Mouse (Mus musculus): ENCODE data around the gene St8sia1.

St8sia1 gene

DNA sequence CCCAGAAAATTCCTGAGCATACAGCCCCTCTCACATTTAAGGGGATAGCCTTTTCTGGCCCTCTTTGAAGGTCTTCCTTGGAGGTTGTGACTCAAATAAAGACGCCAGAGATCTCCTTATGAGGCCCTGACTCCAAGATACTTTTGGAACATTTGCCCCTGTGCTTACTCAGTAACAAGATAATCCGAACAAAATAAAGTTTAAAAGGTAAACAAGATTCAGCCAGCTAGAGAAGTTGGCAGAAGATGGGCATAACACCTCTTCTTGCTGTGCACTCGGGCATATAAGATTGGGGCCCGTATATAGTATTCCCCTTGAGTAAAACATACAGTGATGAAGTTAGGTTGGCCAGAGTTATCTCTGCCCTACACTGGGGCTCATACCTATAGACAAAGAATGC is 104.3 kb downstream of the St8sia1 start:
- no peak for DNase-seq

DNA sequence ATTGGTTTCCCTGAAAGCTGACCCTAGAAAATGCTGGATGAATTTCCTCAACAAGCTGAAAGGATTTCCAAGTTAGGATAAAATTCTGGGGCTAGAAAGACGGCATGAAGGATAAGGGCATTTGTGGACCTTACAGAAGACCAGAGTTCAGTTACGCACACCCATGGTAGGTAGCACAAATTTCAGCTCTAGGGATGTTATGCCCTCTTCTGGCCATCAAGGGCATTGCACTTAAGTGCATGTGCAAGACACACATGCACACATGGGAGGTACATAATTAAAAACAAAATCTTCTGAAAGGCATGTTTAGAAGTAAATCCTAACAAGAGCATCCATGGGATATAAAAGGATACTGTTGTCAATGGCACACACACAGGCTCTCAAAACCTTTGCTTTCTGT is 105.3 kb downstream of the St8sia1 start:
- DNase-seq, result no peak

DNA sequence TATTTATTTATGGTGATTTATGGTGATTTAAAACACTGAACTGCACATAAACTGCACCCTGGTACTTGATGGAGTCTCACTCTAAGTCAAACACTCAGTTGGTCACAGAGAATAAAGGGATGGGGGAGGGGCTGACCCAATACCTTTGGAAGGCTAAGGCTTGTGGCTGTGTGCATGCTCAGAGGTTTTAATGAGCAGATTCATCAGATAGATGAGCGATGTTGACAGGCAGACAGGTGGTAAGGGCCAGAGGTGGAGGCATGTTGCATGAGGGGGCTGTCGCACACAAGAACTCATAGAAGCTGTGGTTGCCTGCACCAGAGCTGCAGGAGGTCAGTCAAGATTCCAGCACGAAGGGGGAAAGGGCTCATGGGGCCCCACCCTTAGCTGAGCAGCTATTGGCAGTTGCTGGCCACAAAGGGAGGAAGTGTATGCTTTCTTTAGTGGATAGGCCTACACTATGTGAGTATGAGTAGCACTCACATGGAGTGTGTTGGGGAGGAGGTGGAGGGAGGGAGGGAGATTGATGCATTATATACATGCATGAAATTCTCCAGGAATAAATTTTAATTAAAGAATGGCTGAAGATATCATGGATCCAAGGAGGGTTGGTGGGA is 107.9 kb downstream of the St8sia1 start:
- no peak for DNase-seq

DNA sequence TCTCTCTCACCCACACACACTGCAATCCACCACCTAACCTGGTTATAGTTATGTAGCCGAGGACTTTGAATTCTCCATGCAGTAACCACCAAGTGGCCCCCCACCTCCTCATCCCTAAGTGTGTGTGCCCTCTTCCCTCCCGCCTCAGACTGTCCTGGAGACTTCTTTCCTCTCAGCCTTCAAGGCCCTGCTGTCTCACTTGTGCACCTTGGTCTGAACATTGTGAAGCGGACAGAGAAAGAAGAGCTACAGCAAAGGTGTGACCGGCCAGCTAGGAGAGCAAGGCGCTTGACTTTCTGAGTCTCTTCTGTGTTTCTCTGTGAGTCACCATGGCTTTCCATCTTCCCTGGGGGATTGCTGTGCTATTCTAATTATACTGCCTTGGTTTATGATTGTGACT is 108.5 kb downstream of the St8sia1 start:
- no peak for DNase-seq

DNA sequence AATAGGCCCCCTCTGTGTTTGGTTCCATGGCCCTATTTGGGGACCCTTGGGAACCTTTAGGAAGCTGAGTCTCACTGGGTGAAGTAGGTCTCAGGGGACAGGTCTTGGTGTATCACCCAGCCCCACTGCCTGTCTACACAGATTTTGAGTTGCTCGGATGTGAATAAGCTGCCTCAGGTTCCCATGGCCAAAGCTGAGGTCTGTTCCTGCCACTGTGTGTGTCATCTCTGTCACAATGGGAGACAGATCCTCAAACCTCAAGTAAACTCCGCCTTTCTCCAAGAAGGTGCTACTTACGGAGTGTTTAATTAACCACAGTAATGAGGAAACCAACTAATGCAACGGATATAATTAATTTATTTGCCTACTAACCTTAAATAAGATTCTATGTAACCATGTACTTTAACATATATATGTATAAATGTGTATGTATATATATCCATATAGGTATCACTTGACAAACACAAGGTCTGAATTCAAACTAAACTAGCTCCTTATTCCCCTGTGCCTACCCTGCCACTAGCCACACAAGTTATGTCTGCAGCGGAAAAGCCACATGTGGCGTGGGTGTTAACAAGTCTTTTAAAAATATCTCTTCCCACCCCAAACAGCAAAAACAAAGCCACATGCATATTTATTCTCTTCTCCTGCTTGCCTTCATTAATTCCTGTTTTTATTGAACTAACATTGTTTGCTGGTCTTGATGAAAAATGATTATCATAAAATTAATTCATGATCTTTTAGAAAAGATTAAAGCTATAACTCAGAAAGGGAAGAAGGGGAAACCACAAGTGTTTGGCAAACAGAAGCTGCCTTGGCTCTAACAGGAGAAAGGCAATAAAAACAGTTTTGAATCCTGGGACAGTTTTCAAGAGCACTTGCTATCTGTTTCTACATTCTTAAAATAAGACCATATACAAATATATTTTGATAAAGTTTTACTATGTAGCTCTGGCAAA is 111.6 kb downstream of the St8sia1 start:
- DNase-seq, result no peak

DNA sequence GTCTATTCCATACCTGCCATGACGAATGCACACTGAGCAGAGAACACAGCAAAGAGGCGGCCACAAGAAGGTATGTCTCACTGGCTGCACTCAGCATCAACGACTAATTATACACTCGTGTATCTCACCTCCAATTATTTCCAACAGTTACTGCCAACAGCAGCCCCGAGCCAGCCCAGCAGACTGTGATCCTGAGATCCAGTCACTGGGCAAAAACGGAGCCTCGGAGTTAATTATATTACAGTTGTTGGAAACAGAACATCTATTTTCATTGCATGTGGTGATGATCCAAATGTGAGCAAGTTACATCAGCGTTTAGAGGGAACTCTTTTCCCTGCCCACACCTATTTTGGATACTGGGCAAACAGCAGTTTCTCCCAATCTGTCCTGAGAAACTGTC is 113.8 kb downstream of the St8sia1 start:
- no peak for DNase-seq

DNA sequence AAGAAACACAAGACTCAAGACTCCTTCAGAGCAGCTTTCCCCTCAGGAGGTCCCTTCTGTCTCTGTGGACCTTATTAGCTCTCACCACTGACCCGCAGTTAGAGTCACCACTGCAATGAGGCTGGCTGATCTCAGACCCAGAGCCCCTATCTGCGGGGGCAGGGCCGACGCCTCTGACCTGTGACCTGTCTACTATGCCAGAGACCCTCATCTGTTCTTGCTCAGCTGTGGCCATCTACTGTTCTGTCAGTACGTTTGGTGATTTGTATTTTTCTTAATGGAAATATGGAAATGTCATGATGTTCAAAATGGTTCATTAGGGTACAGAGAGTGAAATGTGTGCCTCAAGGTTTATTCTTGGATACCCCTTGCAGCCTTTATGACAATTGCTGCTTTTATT is 114.9 kb downstream of the St8sia1 start:
- DNase-seq, result no peak

DNA sequence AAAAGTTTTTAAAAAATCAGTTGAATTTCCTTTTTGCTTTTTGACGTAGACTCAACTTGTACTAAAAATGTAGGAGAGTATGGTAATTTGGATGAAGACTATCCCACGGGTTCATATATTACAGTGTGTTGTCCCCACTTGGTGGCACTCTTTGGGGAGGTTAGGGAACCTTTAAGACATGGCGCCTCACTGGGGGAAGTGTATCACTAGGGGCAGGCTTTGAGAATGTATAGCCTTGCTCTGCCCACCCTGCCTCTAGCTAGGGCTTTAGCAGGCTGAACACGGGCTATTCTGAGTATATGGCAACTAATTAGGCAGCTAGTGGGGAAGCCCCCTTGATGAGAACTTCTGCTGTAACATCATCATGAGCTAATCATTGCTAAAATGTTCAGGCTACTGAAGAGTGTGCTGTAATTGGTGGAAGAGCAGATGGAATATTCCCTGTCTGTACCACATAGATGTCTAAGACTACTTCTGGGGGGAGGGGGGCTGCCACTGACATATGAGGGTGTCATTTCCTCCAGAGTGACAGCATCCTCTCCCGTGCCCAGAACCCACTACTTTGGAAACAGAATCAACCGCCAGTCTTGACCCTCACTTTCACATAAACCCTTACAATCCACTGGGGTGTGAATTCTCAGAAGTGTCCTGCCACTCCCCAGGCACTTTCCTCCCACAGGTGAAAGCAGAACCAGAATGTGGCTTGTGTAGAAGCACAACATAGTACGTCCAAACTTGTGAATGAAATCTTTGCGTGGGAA is 116.2 kb downstream of the St8sia1 start:
- no peak for DNase-seq

DNA sequence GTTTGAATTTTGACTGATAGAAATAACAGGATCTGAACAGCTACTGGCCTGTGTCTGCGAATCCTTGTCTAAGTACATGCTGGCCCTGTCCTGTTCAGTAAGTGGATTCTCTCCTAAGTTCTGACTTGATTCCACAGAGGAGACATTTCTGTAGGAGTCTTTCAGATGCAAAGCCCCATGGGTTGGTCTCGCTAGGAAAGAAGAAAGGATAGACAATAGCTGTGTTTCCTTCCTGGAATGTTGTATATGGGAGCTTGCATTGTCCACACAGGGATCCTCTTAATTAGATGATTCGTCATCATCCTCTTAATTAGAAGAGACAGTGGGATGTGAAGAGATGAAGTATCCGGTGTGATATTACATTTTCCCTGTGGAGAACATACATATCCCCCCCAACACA is 117.4 kb downstream of the St8sia1 start:
- DNase-seq, result no peak

DNA sequence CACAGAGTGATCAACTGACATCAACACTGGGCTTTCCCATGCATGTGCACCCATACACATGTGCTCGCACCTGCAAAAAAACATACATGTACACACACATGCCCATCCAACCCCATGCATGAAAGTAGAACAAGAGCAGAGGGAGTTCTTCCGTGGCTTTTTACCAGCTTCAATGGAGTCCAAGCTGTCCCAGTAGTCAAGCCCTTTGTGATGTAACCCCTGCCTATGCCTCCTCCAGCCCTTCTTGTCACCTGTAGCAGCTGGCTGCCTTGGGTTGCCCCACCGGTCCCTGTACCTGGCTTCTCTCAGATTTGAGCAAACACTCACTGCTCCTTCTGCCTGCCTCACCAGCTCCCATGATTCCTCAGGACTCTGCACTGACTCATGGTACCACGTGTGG is 119.2 kb downstream of the St8sia1 start:
- DNase-seq, result no peak

DNA sequence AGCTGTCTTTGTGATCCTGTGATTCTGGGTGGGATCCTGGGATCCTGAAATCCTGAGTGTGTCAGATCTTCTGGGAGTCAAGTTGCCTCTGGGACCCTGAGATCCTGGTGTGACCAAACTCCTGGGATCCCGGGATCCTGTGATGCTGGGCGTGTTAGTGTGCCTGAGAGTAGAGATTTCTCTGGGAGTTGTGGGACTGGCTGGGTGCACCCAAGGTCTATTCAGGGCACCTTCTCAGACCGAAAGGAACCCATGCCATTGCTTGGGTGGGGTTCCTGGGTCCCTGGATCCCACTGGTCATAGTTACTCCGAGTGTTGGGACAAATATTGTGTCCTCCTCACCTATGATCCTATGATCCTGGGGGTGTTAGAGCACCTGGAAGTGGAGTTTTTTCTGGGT is 120.2 kb downstream of the St8sia1 start:
- DNase-seq, result no peak

DNA sequence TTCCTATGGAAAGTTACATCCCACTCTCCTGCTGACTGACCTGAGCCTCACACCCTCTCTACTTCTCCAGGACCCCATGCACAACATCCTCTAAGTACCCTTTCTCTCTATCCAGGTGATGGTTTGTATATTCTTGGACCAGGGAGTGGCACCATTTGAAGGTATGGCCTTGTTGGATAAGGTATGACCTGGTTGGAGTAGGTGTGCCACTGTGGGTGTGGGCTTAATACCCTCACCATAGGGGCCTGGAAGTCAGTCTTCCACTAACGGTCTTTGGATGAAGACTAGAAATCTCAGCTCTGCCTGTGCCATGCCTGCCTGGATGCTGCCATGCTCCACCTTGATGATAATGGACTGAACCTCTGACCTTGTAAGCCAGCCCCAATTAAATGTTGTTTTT is 125.8 kb downstream of the St8sia1 start:
- DNase-seq, result no peak

DNA sequence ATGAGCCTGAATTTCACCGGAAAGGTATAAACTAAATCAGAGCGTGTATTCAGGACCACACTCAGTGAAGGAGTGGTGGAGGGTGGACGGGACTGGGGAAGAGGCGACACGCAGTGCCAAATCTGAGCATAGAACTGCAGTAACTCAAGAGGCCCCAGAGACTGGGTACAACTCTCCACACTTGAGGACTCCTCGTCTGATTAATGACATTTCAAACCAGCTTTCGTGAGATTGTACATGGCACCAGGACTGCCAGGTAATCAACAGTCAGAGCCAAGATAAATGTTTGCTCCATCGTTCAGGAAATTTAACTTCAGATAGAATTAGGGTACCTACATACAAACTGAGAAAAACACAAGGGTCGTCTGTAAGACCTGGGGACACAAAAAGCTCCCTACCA is 126.9 kb downstream of the St8sia1 start:
- DNase-seq, result no peak

DNA sequence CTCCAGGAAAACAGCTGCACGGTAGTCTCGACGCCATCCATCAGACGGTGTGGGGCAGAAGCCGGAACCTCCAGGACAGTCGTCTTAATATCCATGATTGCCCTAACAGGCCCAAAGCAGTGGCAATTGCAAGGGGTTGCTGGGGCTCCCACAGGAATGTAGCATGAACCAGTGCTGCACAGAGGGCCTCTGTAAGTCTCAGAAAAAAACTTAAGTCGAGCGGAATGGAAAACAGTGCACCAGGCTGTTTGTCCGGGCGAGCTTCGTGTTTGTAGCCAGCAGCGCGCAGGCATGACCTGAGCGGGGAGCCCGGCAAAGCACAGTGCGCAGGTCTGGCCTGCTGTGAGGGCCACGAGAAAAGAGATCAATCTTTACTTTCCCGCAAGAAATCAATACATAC is 128.5 kb downstream of the St8sia1 start:
- DNase-seq, result no peak

DNA sequence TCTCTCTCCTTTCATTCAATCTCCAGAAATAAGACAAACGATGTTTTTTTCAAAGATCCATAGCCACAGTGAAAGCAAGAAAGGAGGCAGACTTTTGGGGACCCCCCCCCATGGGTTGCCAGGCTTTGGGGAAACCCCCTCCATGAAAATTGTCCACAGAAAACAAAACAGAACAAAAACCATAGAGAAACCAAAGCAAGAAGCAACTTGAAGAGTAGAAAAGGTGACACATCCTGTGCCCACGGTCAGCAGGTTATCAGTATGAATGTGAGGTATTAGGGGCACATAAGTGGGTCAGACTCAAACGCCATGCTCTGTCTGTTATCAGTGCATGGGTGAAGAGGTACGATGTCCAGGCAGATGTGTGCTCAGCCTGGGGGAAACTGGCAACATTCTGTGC is 129.3 kb downstream of the St8sia1 start:
- DNase-seq, result no peak

DNA sequence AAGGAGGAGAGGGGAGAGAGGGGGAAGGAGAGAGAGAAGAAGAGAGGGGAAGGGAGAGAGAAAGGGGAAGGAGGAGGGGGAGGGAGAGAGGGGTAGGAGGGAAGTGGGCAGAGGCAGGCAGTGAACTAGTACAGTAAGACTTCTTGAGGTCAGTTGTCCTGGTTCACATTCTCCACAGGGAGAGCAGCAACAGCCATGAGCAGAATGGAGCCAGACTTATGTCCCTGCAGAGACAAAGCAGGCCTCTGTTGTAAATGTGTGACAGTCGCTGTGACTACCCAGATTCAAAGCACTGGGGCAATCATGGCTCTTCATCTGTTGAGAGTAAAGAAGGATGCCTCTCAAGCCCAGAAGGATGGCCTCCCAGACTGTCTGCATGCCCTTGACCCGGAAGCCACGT is 132.5 kb downstream of the St8sia1 start:
- DNase-seq, result no peak

DNA sequence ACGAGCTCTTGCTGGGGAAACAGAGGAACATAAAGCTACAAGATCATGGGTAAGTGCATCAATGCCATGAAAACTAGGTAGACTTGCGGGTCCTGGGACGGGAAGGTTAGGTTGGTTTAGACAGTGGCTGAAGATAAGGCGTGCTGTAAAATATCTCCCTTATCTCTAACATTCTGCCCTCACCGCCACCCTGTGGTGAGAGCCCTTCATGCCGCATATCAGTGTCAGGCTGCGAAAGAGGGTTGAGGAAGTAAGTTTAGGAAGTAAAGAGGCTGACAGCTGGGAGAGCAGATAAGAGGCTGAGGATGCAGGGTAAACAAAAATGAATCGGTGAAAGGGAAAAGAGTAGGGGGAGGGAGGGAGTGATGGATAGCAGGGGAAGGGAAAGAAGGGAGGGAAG is 133.0 kb downstream of the St8sia1 start:
- DNase-seq, result no peak

DNA sequence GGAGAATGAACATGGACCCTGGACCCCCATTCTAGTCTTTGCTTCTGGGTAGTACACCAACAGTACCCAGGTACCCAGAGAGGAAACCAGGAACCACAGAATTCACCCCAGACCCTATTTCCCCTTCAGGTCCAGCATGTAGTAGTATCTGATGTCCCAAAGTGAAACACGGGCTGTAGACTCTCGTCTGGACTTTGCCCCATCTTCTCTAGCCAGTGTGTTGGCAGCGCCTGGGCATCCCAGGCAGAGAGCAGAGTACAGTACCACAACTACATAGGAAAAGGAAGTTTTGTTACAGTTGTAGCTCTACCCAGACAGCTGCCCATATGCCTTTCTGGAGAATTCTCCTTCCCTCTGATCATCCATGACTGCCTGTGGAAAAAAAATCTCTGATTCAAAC is 134.0 kb downstream of the St8sia1 start:
- no peak for DNase-seq

DNA sequence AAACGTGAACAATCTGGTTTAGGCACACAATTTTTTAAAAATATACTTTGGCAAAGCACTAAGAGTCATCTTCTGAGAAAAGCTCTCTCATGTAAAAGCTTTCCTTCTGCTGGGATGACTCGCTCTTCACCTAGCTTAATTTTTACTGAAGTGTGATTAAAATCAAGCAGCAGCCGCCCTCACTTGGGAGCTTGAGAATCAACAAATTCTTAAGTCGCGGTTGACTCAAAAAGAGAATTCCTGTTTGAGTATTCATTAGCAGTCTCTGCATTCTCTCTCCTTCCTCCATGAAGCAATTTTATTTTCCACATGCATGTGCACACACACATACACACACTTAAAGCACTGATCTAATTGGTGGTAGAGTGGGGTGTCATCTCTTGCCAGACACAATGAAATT is 138.8 kb downstream of the St8sia1 start:
- DNase-seq, result no peak

DNA sequence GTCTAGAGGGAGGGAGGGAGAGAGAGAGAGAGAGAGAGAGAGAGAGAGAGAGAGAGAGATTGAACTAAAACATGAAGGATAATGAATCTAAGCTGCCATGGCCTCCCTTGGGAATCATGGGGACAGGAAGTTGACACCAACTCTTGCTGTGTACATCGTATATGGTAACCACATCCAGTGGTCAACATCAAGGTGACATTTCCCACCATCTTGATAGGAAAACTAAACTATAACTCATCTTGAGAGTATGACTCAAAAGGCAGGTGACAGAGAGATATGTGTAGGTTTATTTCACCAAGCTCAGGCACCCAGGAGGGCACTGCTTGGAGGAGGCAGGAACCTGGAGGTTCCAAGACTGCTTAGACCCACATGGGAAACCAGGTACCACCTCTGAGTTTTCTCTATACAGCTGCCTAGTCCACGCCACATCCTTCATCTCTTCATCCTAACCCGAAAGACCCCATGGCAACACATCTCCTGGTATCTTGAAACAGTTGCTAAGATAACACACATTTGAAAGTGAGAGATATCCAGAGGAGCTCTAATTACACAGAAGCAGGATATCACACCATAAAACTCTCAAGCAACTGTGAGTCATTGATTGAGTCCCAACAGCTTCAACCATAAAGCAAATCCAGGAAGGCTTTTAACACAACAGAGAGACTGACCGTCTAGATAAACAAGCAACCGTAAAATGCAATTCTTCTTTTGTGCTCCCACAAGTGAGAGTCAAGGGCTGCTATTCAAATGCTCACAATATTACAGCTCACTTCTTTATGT is 141.1 kb downstream of the St8sia1 start:
- DNase-seq, result no peak

DNA sequence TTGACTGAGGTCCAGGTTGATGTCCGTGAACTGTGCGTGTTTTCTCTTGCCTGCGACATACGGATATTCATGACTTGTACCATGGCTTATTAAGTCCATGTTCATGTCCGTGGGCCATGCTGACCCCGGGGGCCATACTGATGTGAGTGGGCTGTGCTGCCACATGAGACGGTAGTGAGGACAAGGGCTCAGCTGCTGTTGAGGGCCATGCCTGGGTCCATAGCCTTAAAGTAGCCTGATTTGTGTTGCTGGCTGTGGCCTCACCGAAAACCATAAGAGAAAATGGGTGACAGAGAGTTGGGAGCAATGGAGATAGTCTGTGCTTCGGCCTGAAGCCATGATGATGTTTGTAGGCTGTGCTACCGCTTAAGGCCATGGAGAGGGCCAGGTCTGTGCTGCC is 145.9 kb downstream of the St8sia1 start:
- no peak for DNase-seq

DNA sequence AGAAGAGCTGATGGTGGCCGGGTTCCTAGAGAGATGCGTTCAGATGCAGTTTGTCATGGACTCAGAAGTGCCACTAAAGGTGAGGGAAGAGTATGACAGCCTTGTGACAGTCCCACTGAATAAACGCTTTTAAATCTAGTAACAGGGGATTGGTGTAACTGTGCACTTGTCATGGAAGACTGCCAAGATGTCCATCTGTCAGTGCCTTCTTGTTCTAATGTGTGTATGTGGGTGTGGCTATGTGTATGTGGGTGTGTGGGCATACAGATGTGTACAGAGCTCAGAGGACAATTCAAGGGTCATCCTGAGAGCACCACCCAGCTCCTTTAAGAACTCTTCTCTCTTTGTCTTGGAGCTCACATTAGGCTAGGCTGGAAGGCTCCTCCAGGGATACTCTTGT is 148.7 kb downstream of the St8sia1 start:
- DNase-seq, result no peak

DNA sequence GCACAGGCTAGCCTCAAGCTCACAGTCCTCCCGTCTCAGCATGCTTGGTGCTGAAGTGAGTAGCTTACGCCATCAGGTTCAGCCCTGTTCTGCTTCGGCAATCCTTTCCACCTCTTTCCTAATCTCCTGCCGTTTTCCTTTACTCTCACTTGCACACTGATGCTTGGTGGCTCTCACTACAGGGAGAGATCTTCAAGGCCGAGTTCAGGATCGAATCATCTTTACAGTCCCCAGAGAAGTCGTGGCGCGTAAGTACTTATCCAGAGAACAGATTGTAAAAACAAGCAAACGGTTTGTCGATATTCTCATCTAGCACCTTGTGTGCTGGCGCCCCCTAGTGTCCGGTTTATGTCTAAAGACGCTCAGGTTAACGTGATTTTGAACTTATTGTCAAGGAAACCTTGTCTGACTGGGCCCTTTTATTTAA is 149.7 kb downstream of the St8sia1 start:
- peak; percentile 76 for DNase-seq

Data from cerebellum, adult 11-12 months (tissue).